In the genomic region with DNA sequence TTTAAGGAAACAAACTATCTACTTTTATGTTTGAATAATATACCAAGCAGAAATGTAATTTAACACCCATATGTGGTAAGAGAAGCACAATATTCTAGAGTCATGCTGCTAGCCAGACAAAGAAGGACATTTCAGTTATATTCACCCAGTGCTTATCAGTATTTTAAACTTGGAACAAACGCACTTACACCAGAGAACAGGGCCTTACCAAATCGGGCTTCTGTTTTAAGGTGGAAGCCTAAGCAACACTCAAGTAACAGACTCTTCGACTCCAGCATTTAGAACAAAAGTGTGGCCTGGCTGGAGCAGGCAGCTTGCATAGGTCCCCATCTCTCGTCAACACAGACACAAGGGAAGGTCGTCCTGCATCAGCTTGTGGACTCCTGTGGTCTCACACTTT, we compare ENCODE assay signal across 26 mouse cellular contexts. TPM values are rescaled to one million over a fixed set of nuclear protein-coding genes. Genes with fewer than 3 reads are reported as not detected.
DNase-seq lines count a peak whose midpoint lies in the region; ATAC-seq and TF ChIP-seq lines count a peak whose summit lies in the region.
"Had no signal": no experiment of that assay in that cellular context is flagged by ENCODE, and none has a peak within 500 bp of the region (broad histone marks: within the 10 kb centered on the region; RNA-seq: fewer than 3 reads in every experiment).

No protein-coding gene starts in this region.

- H3K9ac ChIP-seq in liver, postnatal 0 days (replicated peaks) = no peak overlapping the region
- H3K9ac ChIP-seq: embryonic facial prominence, embryonic 15.5 days; heart, embryonic 13.5 days; hindbrain, embryonic 13.5 days; midbrain, embryonic 12.5 days had no signal

- no peak for TF ChIP-seq CTCF in G1E (IDR thresholded peaks at IDR 0.05; ENCODE audit: low read depth, low read length)
- no peak for TF ChIP-seq CTCF in liver, postnatal 0 days (IDR thresholded peaks at IDR 0.05; ENCODE audit: low read depth)

- no peaks in the 10 kb centered on the region for H3K9me3 ChIP-seq in heart, embryonic 10.5 days
- no peaks in the 10 kb centered on the region for H3K9me3 ChIP-seq in G1E (replicated peaks)
- no peaks in the 10 kb centered on the region for H3K9me3 ChIP-seq in liver, postnatal 0 days (ENCODE audit: low read length)
- H3K9me3 ChIP-seq: embryonic facial prominence, embryonic 15.5 days; forebrain, embryonic 10.5 days; heart, embryonic 13.5 days; hindbrain, embryonic 13.5 days; limb, embryonic 10.5 days; midbrain, embryonic 12.5 days had no signal

- no peak for DNase-seq in heart, embryonic 10.5 days (ENCODE audit: low spot score)
- no peak for DNase-seq in heart, postnatal 25 days (ENCODE audit: low spot score)
- DNase-seq in G1E (ENCODE audit: low spot score) = no peak
- peak; percentile 48 for DNase-seq in c-Kit-positive CD71-positive TER-119-positive erythroid progenitor cells, embryonic 14.5 days (ENCODE audit: low spot score)
- DNase-seq in liver, postnatal 0 days = no peak
- no peak for DNase-seq in ovary, postnatal 36 days (ENCODE audit: low spot score)
- no peak for DNase-seq in gastrocnemius, postnatal 10 days
- DNase-seq: adrenal gland, postnatal 10 days; cerebellum, adult 9-10 months; gastrocnemius, postnatal 14 days; heart, adult 18-20 months; heart, postnatal 14 days; kidney, adult 2 months; right cerebral cortex, postnatal 14 days had no signal

- no peaks in the 10 kb centered on the region for H3K27me3 ChIP-seq in heart, embryonic 10.5 days (ENCODE audit: insufficient read depth, poor library complexity, severe bottlenecking)
- no peaks in the 10 kb centered on the region for H3K27me3 ChIP-seq in G1E (ENCODE audit: insufficient read depth, low read length)
- no peaks in the 10 kb centered on the region for H3K27me3 ChIP-seq in liver, postnatal 0 days (ENCODE audit: insufficient read depth, low read length)
- H3K27me3 ChIP-seq: embryonic facial prominence, embryonic 15.5 days; heart, embryonic 13.5 days; hindbrain, embryonic 13.5 days; midbrain, embryonic 12.5 days had no signal

- H3K4me3 ChIP-seq in heart, embryonic 10.5 days = no peak overlapping the region
- H3K4me3 ChIP-seq in G1E (ENCODE audit: low read depth, low read length) = peak overlapping the region; percentile 54; the same call in 1 of the 2 replicates
- H3K4me3 ChIP-seq in liver, postnatal 0 days (ENCODE audit: low read depth, low read length) = no peak overlapping the region
- H3K4me3 ChIP-seq: embryonic facial prominence, embryonic 15.5 days; forebrain, embryonic 10.5 days; heart, embryonic 13.5 days; hindbrain, embryonic 13.5 days; limb, embryonic 10.5 days; midbrain, embryonic 12.5 days had no signal

- peaks cover 24% of the 10 kb centered on the region; the same call in 1 of the 2 replicates for H3K4me1 ChIP-seq in heart, embryonic 10.5 days
- H3K4me1 ChIP-seq in G1E (ENCODE audit: insufficient read depth, low read depth, low read length) = peaks cover 71% of the 10 kb centered on the region
- peaks cover 24% of the 10 kb centered on the region for H3K4me1 ChIP-seq in liver, postnatal 0 days (ENCODE audit: insufficient read depth)
- H3K4me1 ChIP-seq: embryonic facial prominence, embryonic 15.5 days had no signal

- 28% methylated on average over 5 of the region's 5 CpGs for WGBS in heart, embryonic 10.5 days
- WGBS in liver, postnatal 0 days (ENCODE audit: insufficient replicate concordance) = 41% methylated on average over 5 of the region's 5 CpGs

- peak overlapping the region; percentile 47; the same call in 1 of the 2 replicates for H3K27ac ChIP-seq in heart, embryonic 10.5 days
- H3K27ac ChIP-seq in liver, postnatal 0 days (ENCODE audit: low read depth) = peak overlapping the region; percentile 56
- H3K27ac ChIP-seq: embryonic facial prominence, embryonic 15.5 days; forebrain, embryonic 10.5 days; heart, embryonic 13.5 days; hindbrain, embryonic 13.5 days; kidney, postnatal 0 days; limb, embryonic 10.5 days; macrophage; midbrain, embryonic 12.5 days; stomach, postnatal 0 days had no signal

- no peaks in the 10 kb centered on the region for H3K36me3 ChIP-seq in heart, embryonic 10.5 days
- peaks cover 5% of the 10 kb centered on the region for H3K36me3 ChIP-seq in G1E (replicated peaks)
- no peaks in the 10 kb centered on the region for H3K36me3 ChIP-seq in liver, postnatal 0 days (replicated peaks; ENCODE audit: insufficient read depth, low read length)
- H3K36me3 ChIP-seq: embryonic facial prominence, embryonic 15.5 days; forebrain, embryonic 10.5 days; heart, embryonic 13.5 days; hindbrain, embryonic 13.5 days; limb, embryonic 10.5 days; midbrain, embryonic 12.5 days had no signal

- H3K4me2 ChIP-seq in liver, postnatal 0 days (ENCODE audit: low read depth, low read length) = no peak overlapping the region
- H3K4me2 ChIP-seq: embryonic facial prominence, embryonic 15.5 days; hindbrain, embryonic 13.5 days; midbrain, embryonic 12.5 days had no signal

- peak; percentile 22 for TF ChIP-seq EP300 in liver, postnatal 0 days (IDR thresholded peaks at IDR 0.05; ENCODE audit: low read depth)

- ATAC-seq in G1E (ENCODE audit: extremely low read depth, insufficient number of reproducible peaks, low FRiP score, poor library complexity, severe bottlenecking) = no peak
- ATAC-seq in liver, postnatal 0 days = no peak
- ATAC-seq: CD4-positive, CD25-positive, alpha-beta regulatory T cell, adult 4 months; forebrain, embryonic 16.5 days; lung, postnatal 0 days had no signal

- intact Hi-C loops in heart, postnatal 25 days (cut with DNase I) = no loop called here

RNA-seq across cellular contexts. Expression of a gene that starts 21.2 kb away (rescaled TPM):
- polyA plus RNA-seq in heart, embryonic 10.5 days (2016; fragmentation: Nextera tagmentation; extraction: Ambion mirVana) = 5.2 and 5.5 TPM in 2 replicates
- total RNA-seq in heart, postnatal 25 days (2021) = 10 to 100 TPM in 1 of 2 experiments, 1 to 10 TPM in 1; 8.8 to 10.8 TPM
- 85.9 and 92.2 TPM in 2 replicates for total RNA-seq in G1E (2014; fragmentation: Nextera tagmentation)
- total RNA-seq in G1E (2017) = 37.4 and 45.4 TPM in 2 replicates
- polyA plus RNA-seq in G1E (2012) = 19.0 and 20.6 TPM in 2 replicates
- 2.5 and 3.0 TPM in 2 replicates for polyA plus RNA-seq in liver, postnatal 0 days (2015; fragmentation: Nextera tagmentation; extraction: Ambion mirVana)
- total RNA-seq in gastrocnemius, postnatal 10 days (2021) = 10 to 100 TPM in 1 of 2 experiments, 1 to 10 TPM in 1; 9.9 to 12.9 TPM
